Mouse (Mus musculus): ENCODE data around the gene Birc5. TPM values are rescaled to one million over a fixed set of nuclear protein-coding genes. Genes with fewer than 3 reads are reported as not detected.

Gene Birc5
- polyA plus RNA-seq, 1 experiment from 2014 or later: 365 TPM

- ATAC-seq (replicated peaks; ENCODE audit: low FRiP score) (no peak), DNase-seq (ENCODE audit: low spot score) (no peak)
- no peak overlapping the region for H3K4me3 ChIP-seq (ENCODE audit: low read depth, low read length)
- no peaks in the 10 kb centered on the region; the same call in 1 of the 2 replicates for H3K4me1 ChIP-seq (replicated peaks; ENCODE audit: control insufficient read depth, insufficient read depth, low read length)
- H3K27me3 ChIP-seq (ENCODE audit: control insufficient read depth, insufficient read depth, low read length): no peaks in the 10 kb centered on the region
- no peaks in the 10 kb centered on the region for H3K36me3 ChIP-seq (ENCODE audit: control insufficient read depth, insufficient read depth, low read length)
- H3K9ac ChIP-seq (ENCODE audit: low read length): no peak overlapping the region
- 88% methylated on average over 2 of the region's 2 CpGs for WGBS
- no peaks in the 10 kb centered on the region for H3K9me3 ChIP-seq (ENCODE audit: control insufficient read depth, low read length)
- no peak overlapping the region for H3K27ac ChIP-seq (ENCODE audit: low read depth, low read length)
- no peak overlapping the region for H3K4me2 ChIP-seq (ENCODE audit: low read depth, low read length, severe bottlenecking)
These were observed 5.6 kb upstream of the Birc5 start for GRCm38 (mm10) chr11:117843434-117843833.

DNA sequence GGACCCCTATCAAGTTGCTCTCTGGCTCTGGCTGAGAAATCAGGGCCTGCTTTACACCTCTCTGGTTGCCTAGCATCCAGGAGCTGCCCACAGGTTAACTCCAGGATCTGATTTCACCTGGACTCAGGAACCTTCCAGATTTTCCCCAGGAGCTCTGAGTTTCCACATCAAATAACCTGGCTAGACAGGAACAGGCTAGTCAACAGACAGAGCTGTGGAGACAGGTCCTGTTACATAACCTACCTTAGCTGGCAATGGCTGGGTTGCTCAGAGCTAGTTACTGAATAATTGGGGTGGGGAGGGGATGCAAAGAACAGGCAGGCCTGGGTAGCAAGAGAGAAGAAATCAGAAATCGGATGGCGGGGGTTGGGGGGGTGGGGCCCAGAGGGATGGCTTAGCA is 4.1 kb upstream of the Birc5 start:
- Histone ChIP-seq H3K27me3 (ENCODE audit: control insufficient read depth, insufficient read depth, low read length) (no peaks in the 10 kb centered on the region), H3K36me3 (ENCODE audit: control insufficient read depth, insufficient read depth, low read length) (no peaks in the 10 kb centered on the region), H3K4me1 (replicated peaks; ENCODE audit: control insufficient read depth, insufficient read depth, low read length) (no peaks in the 10 kb centered on the region; the same call in 1 of the 2 replicates), H3K4me3 (ENCODE audit: low read depth, low read length) (no peak overlapping the region), H3K9me3 (ENCODE audit: control insufficient read depth, low read length) (no peaks in the 10 kb centered on the region), H3K9ac (ENCODE audit: low read length) (no peak overlapping the region), H3K27ac (ENCODE audit: low read depth, low read length) (no peak overlapping the region), H3K4me2 (ENCODE audit: low read depth, low read length, severe bottlenecking) (no peak overlapping the region)
- ATAC-seq (replicated peaks; ENCODE audit: low FRiP score) (no peak), DNase-seq (ENCODE audit: low spot score) (no peak)
- WGBS: 81% methylated on average over 2 of the region's 2 CpGs

DNA sequence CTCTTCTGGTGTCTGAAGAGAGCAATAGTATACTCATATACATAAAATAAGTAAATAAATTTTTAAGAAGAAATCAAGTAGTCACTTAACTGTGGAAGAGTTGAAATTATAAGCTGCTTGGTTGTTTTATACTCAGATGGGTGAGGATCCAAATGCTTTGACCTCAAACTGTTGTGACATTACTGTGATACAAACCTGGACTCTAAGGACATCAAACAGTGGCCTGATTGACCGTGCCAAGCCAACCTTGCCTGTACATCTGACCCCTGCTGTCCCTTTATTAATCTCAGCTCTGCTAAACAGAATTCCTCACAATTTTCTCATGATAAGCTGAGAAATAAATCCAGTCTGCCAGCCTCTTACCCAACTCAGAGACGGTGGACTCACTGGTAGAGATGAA is 3.4 kb upstream of the Birc5 start:
- H3K27ac ChIP-seq (ENCODE audit: low read depth, low read length): no peak overlapping the region
- no peak for DNase-seq (ENCODE audit: low spot score)

DNA sequence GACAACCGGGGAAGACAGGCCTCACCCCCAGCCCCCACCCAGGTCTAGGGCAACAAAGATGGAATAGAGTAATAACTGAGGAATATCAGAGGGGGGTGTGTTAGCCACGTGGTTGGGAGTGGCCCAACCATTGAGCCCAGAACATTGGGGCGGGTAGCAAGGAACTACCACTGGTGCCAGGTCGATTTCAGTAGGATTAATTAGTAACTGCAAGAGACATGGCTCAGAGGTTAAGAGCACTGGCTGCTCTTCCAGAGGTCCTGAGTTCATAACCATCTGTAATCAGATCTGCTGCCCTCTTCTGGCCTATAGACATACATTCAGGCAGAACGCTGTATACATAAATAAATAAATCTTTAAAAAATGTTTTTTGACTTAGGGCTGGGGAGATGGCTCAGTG is 2.4 kb upstream of the Birc5 start:
- H3K36me3 ChIP-seq (ENCODE audit: control insufficient read depth, insufficient read depth, low read length): no peaks in the 10 kb centered on the region
- H3K9me3 ChIP-seq (ENCODE audit: control insufficient read depth, low read length): no peaks in the 10 kb centered on the region
- ATAC-seq (replicated peaks; ENCODE audit: low FRiP score) (no peak), DNase-seq (ENCODE audit: low spot score) (no peak)
- no peak overlapping the region for H3K27ac ChIP-seq (ENCODE audit: low read depth, low read length)
- no peak overlapping the region for H3K9ac ChIP-seq (ENCODE audit: low read length)
- no peak overlapping the region for H3K4me2 ChIP-seq (ENCODE audit: low read depth, low read length, severe bottlenecking)
- H3K4me3 ChIP-seq (ENCODE audit: low read depth, low read length): no peak overlapping the region
- 63% methylated on average over 5 of the region's 5 CpGs for whole genome bisulfite sequencing
- H3K27me3 ChIP-seq (ENCODE audit: control insufficient read depth, insufficient read depth, low read length): no peaks in the 10 kb centered on the region
- H3K4me1 ChIP-seq (replicated peaks; ENCODE audit: control insufficient read depth, insufficient read depth, low read length): peaks cover 5% of the 10 kb centered on the region

More for the DNA sequence above, 3.4 kb upstream of the Birc5 start:
- H3K4me3 ChIP-seq (ENCODE audit: low read depth, low read length): no peak overlapping the region
- 82% methylated on average over 2 of the region's 2 CpGs for WGBS
- H3K4me1 ChIP-seq (replicated peaks; ENCODE audit: control insufficient read depth, insufficient read depth, low read length): peaks cover 5% of the 10 kb centered on the region
- no peak overlapping the region for H3K4me2 ChIP-seq (ENCODE audit: low read depth, low read length, severe bottlenecking)
- H3K9ac ChIP-seq (ENCODE audit: low read length): no peak overlapping the region
- H3K27me3 ChIP-seq (ENCODE audit: control insufficient read depth, insufficient read depth, low read length): no peaks in the 10 kb centered on the region
- no peaks in the 10 kb centered on the region for H3K36me3 ChIP-seq (ENCODE audit: control insufficient read depth, insufficient read depth, low read length)
- no peaks in the 10 kb centered on the region for H3K9me3 ChIP-seq (ENCODE audit: control insufficient read depth, low read length)
- ATAC-seq (replicated peaks; ENCODE audit: low FRiP score): no peak

GRCm38 (mm10) chr11:117847593-117848215 is 1.3 kb upstream of the Birc5 start:
- peaks cover 3% of the 10 kb centered on the region; the same call in 1 of the 2 replicates for H3K36me3 ChIP-seq (ENCODE audit: control insufficient read depth, insufficient read depth, low read length)
- no peak for ATAC-seq (replicated peaks; ENCODE audit: low FRiP score)
- H3K27ac ChIP-seq (ENCODE audit: low read depth, low read length): peak overlapping the region; percentile 92; the same call in 1 of the 2 replicates
- peaks cover 5% of the 10 kb centered on the region for H3K4me1 ChIP-seq (replicated peaks; ENCODE audit: control insufficient read depth, insufficient read depth, low read length)
- H3K4me3 ChIP-seq (ENCODE audit: low read depth, low read length): peak overlapping the region; percentile 76; the same call in 1 of the 2 replicates
- H3K9me3 ChIP-seq (ENCODE audit: control insufficient read depth, low read length): no peaks in the 10 kb centered on the region
- WGBS: 82% methylated on average over 7 of the region's 7 CpGs
- H3K9ac ChIP-seq (ENCODE audit: low read length): peak overlapping the region; percentile 78
- peak overlapping the region; percentile 59 for H3K4me2 ChIP-seq (ENCODE audit: low read depth, low read length, severe bottlenecking)
- no peak for DNase-seq (ENCODE audit: low spot score)
- H3K27me3 ChIP-seq (ENCODE audit: control insufficient read depth, insufficient read depth, low read length): no peaks in the 10 kb centered on the region

GRCm38 (mm10) chr11:117848271-117848984 is 623 bp upstream of the Birc5 start:
- 13% methylated on average over 19 of the region's 19 CpGs for WGBS
- peak overlapping the region; percentile 59 for H3K4me2 ChIP-seq (ENCODE audit: low read depth, low read length, severe bottlenecking)
- peak; percentile 77 for ATAC-seq (replicated peaks; ENCODE audit: low FRiP score)

GRCm38 (mm10) chr11:117852875-117853274 is 3.8 kb downstream of the Birc5 start:
- Histone ChIP-seq H3K9me3 (ENCODE audit: control insufficient read depth, low read length) (no peaks in the 10 kb centered on the region), H3K9ac (ENCODE audit: low read length) (no peak overlapping the region), H3K4me2 (ENCODE audit: low read depth, low read length, severe bottlenecking) (no peak overlapping the region), H3K27me3 (ENCODE audit: control insufficient read depth, insufficient read depth, low read length) (no peaks in the 10 kb centered on the region), H3K4me1 (replicated peaks; ENCODE audit: control insufficient read depth, insufficient read depth, low read length) (peaks cover 5% of the 10 kb centered on the region), H3K4me3 (ENCODE audit: low read depth, low read length) (no peak overlapping the region), H3K36me3 (ENCODE audit: control insufficient read depth, insufficient read depth, low read length) (peaks cover 29% of the 10 kb centered on the region), H3K27ac (ENCODE audit: low read depth, low read length) (no peak overlapping the region)
- DNase-seq (ENCODE audit: low spot score) (no peak), ATAC-seq (replicated peaks; ENCODE audit: low FRiP score) (no peak)
- 88% methylated on average over 3 of the region's 3 CpGs for WGBS

More at GRCm38 (mm10) chr11:117848271-117848984, 623 bp upstream of the Birc5 start:
- peak overlapping the region; percentile 78 for H3K9ac ChIP-seq (ENCODE audit: low read length)
- no peaks in the 10 kb centered on the region for H3K9me3 ChIP-seq (ENCODE audit: control insufficient read depth, low read length)
- H3K36me3 ChIP-seq (ENCODE audit: control insufficient read depth, insufficient read depth, low read length): peaks cover 10% of the 10 kb centered on the region; the same call in 1 of the 2 replicates
- H3K27me3 ChIP-seq (ENCODE audit: control insufficient read depth, insufficient read depth, low read length): no peaks in the 10 kb centered on the region
- peak overlapping the region; percentile 76 for H3K4me3 ChIP-seq (ENCODE audit: low read depth, low read length)
- DNase-seq (ENCODE audit: low spot score): peak; percentile 71
- peak overlapping the region; percentile 92 for H3K27ac ChIP-seq (ENCODE audit: low read depth, low read length)
- H3K4me1 ChIP-seq (replicated peaks; ENCODE audit: control insufficient read depth, insufficient read depth, low read length): peaks cover 5% of the 10 kb centered on the region

GRCm38 (mm10) chr11:117854241-117854640 is 5.2 kb downstream of the Birc5 start:
- peaks cover 29% of the 10 kb centered on the region for H3K36me3 ChIP-seq (ENCODE audit: control insufficient read depth, insufficient read depth, low read length)
- H3K27ac ChIP-seq (ENCODE audit: low read depth, low read length): no peak overlapping the region
- no peak for DNase-seq (ENCODE audit: low spot score)
- no peak overlapping the region for H3K4me2 ChIP-seq (ENCODE audit: low read depth, low read length, severe bottlenecking)
- no peak overlapping the region for H3K4me3 ChIP-seq (ENCODE audit: low read depth, low read length)
- no peak overlapping the region for H3K9ac ChIP-seq (ENCODE audit: low read length)
- peaks cover under 1% of the 10 kb centered on the region; the same call in 1 of the 2 replicates for H3K27me3 ChIP-seq (ENCODE audit: control insufficient read depth, insufficient read depth, low read length)
- 93% methylated on average over 9 of the region's 9 CpGs for WGBS
- no peak for ATAC-seq (replicated peaks; ENCODE audit: low FRiP score)
- no peaks in the 10 kb centered on the region for H3K9me3 ChIP-seq (ENCODE audit: control insufficient read depth, low read length)
- H3K4me1 ChIP-seq (replicated peaks; ENCODE audit: control insufficient read depth, insufficient read depth, low read length): peaks cover 5% of the 10 kb centered on the region
